Mouse (Mus musculus): Measurements from ENCODE around the gene Inpp5e.

GRCm38 (mm10) chr2:26372396-26372795 lies 36.6 kb downstream of the Inpp5e start:
- no peak for TF ChIP-seq CTCF (IDR thresholded peaks at IDR 0.05; ENCODE audit: low read depth, low read length)
- TF ChIP-seq GATA1 (IDR thresholded peaks at IDR 0.05; ENCODE audit: borderline replicate concordance, low read length): no peak
- TF ChIP-seq POLR2AphosphoS5 (IDR thresholded peaks at IDR 0.05; ENCODE audit: insufficient replicate concordance, low read depth, low read length): no peak
- TF ChIP-seq TAL1 (conservative IDR thresholded peaks at IDR 0.05; ENCODE audit: low read depth, low read length): no peak
